Mouse (Mus musculus): Measurements from ENCODE around the gene Zdhhc14.

GRCm38 (mm10) chr17:5756855-5757254 lies 264.5 kb downstream of the Zdhhc14 start:
- TF ChIP-seq CTCF (IDR thresholded peaks at IDR 0.05; ENCODE audit: low read depth) (no peak), EP300 (IDR thresholded peaks at IDR 0.05; ENCODE audit: low read depth) (no peak)
